In genomic region chr3:32939802-32940501, GRCm38 (mm10) we compare ENCODE assay signal across 20 mouse cellular contexts.
A peak's percentile ranks its signal among the peaks of the same experiment; 100 is the strongest.
DNase-seq lines count a peak whose midpoint lies in the region; ATAC-seq lines count a peak whose summit lies in the region.
"Had no signal": no experiment of that assay in that cellular context is flagged by ENCODE, and none has a peak within 500 bp of the region (broad histone marks: within the 10 kb centered on the region; RNA-seq: fewer than 3 reads in every experiment).

No protein-coding gene starts in this region.

- H3K4me2 ChIP-seq in hindbrain, embryonic 13.5 days = no peak overlapping the region
- H3K4me2 ChIP-seq in hindbrain, embryonic 11.5 days (replicated peaks; ENCODE audit: low read depth, low read length) = no peak overlapping the region
- no peak overlapping the region for H3K4me2 ChIP-seq in liver, embryonic 15.5 days
- H3K4me2 ChIP-seq in liver, embryonic 11.5 days = no peak overlapping the region
- no peak overlapping the region for H3K4me2 ChIP-seq in intestine, embryonic 16.5 days (ENCODE audit: low read depth, low read length)
- H3K4me2 ChIP-seq: embryonic facial prominence, embryonic 15.5 days; heart, embryonic 13.5 days; limb, embryonic 15.5 days; lung, embryonic 15.5 days; neural tube, embryonic 12.5 days had no signal

- DNase-seq in cerebellum, postnatal 10 days = peak; percentile 4 to 29
- no peak for DNase-seq in cerebellum, postnatal 36 days
- DNase-seq in hindbrain, embryonic 11.5 days (ENCODE audit: low spot score) = no peak
- no peak for DNase-seq in liver, embryonic 11.5 days (ENCODE audit: low spot score)
- no peak for DNase-seq in left cerebral cortex, adult 18-20 months (ENCODE audit: low spot score in 2 of 2)
- DNase-seq: cerebellum, adult 9-11 months; kidney, adult 18-20 months; lung, postnatal 4 days; thymus, postnatal 25 days had no signal

- H3K4me1 ChIP-seq in hindbrain, embryonic 13.5 days (replicated peaks) = no peaks in the 10 kb centered on the region
- H3K4me1 ChIP-seq in hindbrain, embryonic 11.5 days (replicated peaks; ENCODE audit: control insufficient read depth, insufficient read depth, low read length) = no peaks in the 10 kb centered on the region
- no peaks in the 10 kb centered on the region for H3K4me1 ChIP-seq in liver, embryonic 15.5 days (replicated peaks)
- no peaks in the 10 kb centered on the region for H3K4me1 ChIP-seq in liver, embryonic 11.5 days (replicated peaks; ENCODE audit: control insufficient read depth, insufficient read depth, low read length)
- peaks cover 4% of the 10 kb centered on the region; the same call in 1 of the 2 replicates for H3K4me1 ChIP-seq in intestine, embryonic 16.5 days (ENCODE audit: control insufficient read depth, insufficient read depth, low read length)
- H3K4me1 ChIP-seq: embryonic facial prominence, embryonic 15.5 days; hindbrain, embryonic 10.5 days; limb, embryonic 15.5 days; lung, embryonic 15.5 days; midbrain, embryonic 10.5 days; neural tube, embryonic 12.5 days had no signal

- peak; percentile 34; the same call in 1 of the 2 replicates for ATAC-seq in hindbrain, embryonic 13.5 days (ENCODE audit: low FRiP score)
- ATAC-seq in hindbrain, embryonic 11.5 days (ENCODE audit: low FRiP score) = no peak
- ATAC-seq in liver, embryonic 15.5 days (ENCODE audit: insufficient read depth) = peak; percentile 44; the same call in 1 of the 2 replicates
- no peak for ATAC-seq in liver, embryonic 11.5 days (replicated peaks; ENCODE audit: low FRiP score)
- ATAC-seq in intestine, embryonic 16.5 days = peak; percentile 88

- H3K4me3 ChIP-seq in hindbrain, embryonic 13.5 days = no peak overlapping the region
- no peak overlapping the region for H3K4me3 ChIP-seq in hindbrain, embryonic 11.5 days (ENCODE audit: low read depth, low read length)
- H3K4me3 ChIP-seq in liver, embryonic 15.5 days (replicated peaks) = no peak overlapping the region
- no peak overlapping the region for H3K4me3 ChIP-seq in liver, embryonic 11.5 days (ENCODE audit: low read depth, low read length)
- H3K4me3 ChIP-seq in intestine, embryonic 16.5 days (ENCODE audit: low read length) = no peak overlapping the region
- H3K4me3 ChIP-seq: embryonic facial prominence, embryonic 15.5 days; heart, embryonic 13.5 days; hindbrain, embryonic 10.5 days; limb, embryonic 15.5 days; lung, embryonic 15.5 days; midbrain, embryonic 10.5 days; neural tube, embryonic 12.5 days had no signal

- H3K27me3 ChIP-seq in hindbrain, embryonic 13.5 days = no peaks in the 10 kb centered on the region
- H3K27me3 ChIP-seq in hindbrain, embryonic 11.5 days (ENCODE audit: control insufficient read depth, insufficient read depth, low read length) = no peaks in the 10 kb centered on the region
- H3K27me3 ChIP-seq in liver, embryonic 15.5 days = no peaks in the 10 kb centered on the region
- H3K27me3 ChIP-seq in liver, embryonic 11.5 days (replicated peaks; ENCODE audit: control insufficient read depth, insufficient read depth, low read length) = no peaks in the 10 kb centered on the region
- H3K27me3 ChIP-seq in intestine, embryonic 16.5 days (replicated peaks; ENCODE audit: control insufficient read depth, insufficient read depth, low read length) = no peaks in the 10 kb centered on the region
- H3K27me3 ChIP-seq: CH12.LX; embryonic facial prominence, embryonic 15.5 days; heart, embryonic 13.5 days; limb, embryonic 15.5 days; lung, embryonic 15.5 days; neural tube, embryonic 12.5 days had no signal

- H3K9me3 ChIP-seq in hindbrain, embryonic 13.5 days = no peaks in the 10 kb centered on the region
- H3K9me3 ChIP-seq in hindbrain, embryonic 11.5 days (ENCODE audit: control insufficient read depth, low read length) = no peaks in the 10 kb centered on the region
- no peaks in the 10 kb centered on the region for H3K9me3 ChIP-seq in liver, embryonic 15.5 days (replicated peaks)
- no peaks in the 10 kb centered on the region for H3K9me3 ChIP-seq in liver, embryonic 11.5 days (ENCODE audit: control insufficient read depth, low read length)
- no peaks in the 10 kb centered on the region for H3K9me3 ChIP-seq in intestine, embryonic 16.5 days (ENCODE audit: control insufficient read depth, low read length)
- H3K9me3 ChIP-seq: embryonic facial prominence, embryonic 15.5 days; heart, embryonic 13.5 days; hindbrain, embryonic 10.5 days; limb, embryonic 15.5 days; lung, embryonic 15.5 days; midbrain, embryonic 10.5 days; neural tube, embryonic 12.5 days had no signal

- no peak overlapping the region for H3K27ac ChIP-seq in hindbrain, embryonic 13.5 days
- H3K27ac ChIP-seq in hindbrain, embryonic 11.5 days (ENCODE audit: low read depth, low read length) = no peak overlapping the region
- no peak overlapping the region for H3K27ac ChIP-seq in liver, embryonic 15.5 days (replicated peaks)
- no peak overlapping the region for H3K27ac ChIP-seq in liver, embryonic 11.5 days (ENCODE audit: low read depth, low read length)
- H3K27ac ChIP-seq in intestine, embryonic 16.5 days (ENCODE audit: low read length) = no peak overlapping the region
- H3K27ac ChIP-seq: embryonic facial prominence, embryonic 15.5 days; heart, embryonic 13.5 days; hindbrain, embryonic 10.5 days; limb, embryonic 15.5 days; lung, embryonic 15.5 days; midbrain, embryonic 10.5 days; neural tube, embryonic 12.5 days had no signal

- 80% methylated on average over 8 of the region's 8 CpGs for WGBS in hindbrain, embryonic 13.5 days
- 87% methylated on average over 8 of the region's 8 CpGs for WGBS in hindbrain, embryonic 11.5 days
- 52% methylated on average over 8 of the region's 8 CpGs for WGBS in liver, embryonic 15.5 days (ENCODE audit: insufficient replicate concordance)
- WGBS in liver, embryonic 11.5 days = 65% methylated on average over 8 of the region's 8 CpGs
- 45% methylated on average over 8 of the region's 8 CpGs for WGBS in intestine, embryonic 16.5 days

- no peak overlapping the region for H3K9ac ChIP-seq in hindbrain, embryonic 13.5 days
- H3K9ac ChIP-seq in hindbrain, embryonic 11.5 days (ENCODE audit: low read depth, low read length) = no peak overlapping the region
- H3K9ac ChIP-seq in liver, embryonic 15.5 days = no peak overlapping the region
- no peak overlapping the region for H3K9ac ChIP-seq in liver, embryonic 11.5 days (ENCODE audit: low read depth, low read length)
- no peak overlapping the region for H3K9ac ChIP-seq in intestine, embryonic 16.5 days (ENCODE audit: low read depth, low read length)
- H3K9ac ChIP-seq: embryonic facial prominence, embryonic 15.5 days; heart, embryonic 13.5 days; limb, embryonic 15.5 days; lung, embryonic 15.5 days; neural tube, embryonic 12.5 days had no signal

- 0 out of 2 replicates have a peak, but pooled peaks cover 7% of the 10 kb centered on the region for H3K36me3 ChIP-seq in hindbrain, embryonic 13.5 days
- no peaks in the 10 kb centered on the region for H3K36me3 ChIP-seq in hindbrain, embryonic 11.5 days (ENCODE audit: control insufficient read depth, insufficient read depth, low read length)
- no peaks in the 10 kb centered on the region for H3K36me3 ChIP-seq in liver, embryonic 15.5 days (replicated peaks)
- no peaks in the 10 kb centered on the region for H3K36me3 ChIP-seq in liver, embryonic 11.5 days (ENCODE audit: control insufficient read depth, insufficient read depth, low read length)
- H3K36me3 ChIP-seq in intestine, embryonic 16.5 days (ENCODE audit: control insufficient read depth, insufficient read depth, low read length) = no peaks in the 10 kb centered on the region
- H3K36me3 ChIP-seq: embryonic facial prominence, embryonic 15.5 days; hindbrain, embryonic 10.5 days; limb, embryonic 15.5 days; lung, embryonic 15.5 days; midbrain, embryonic 10.5 days; neural tube, embryonic 12.5 days had no signal

Comparison
In these comparisons a context has a peak if more than half of its experiments do, and no peak if none do; other contexts are left out.
1. DNase-seq: peak in cerebellum, postnatal 10 days (2 of 2); none in cerebellum, postnatal 36 days (0 of 2), hindbrain, embryonic 11.5 days (single experiment), liver, embryonic 11.5 days (single experiment) and left cerebral cortex, adult 18-20 months (0 of 2).
2. ATAC-seq: peak in hindbrain, embryonic 13.5 days (single experiment), liver, embryonic 15.5 days (single experiment) and intestine, embryonic 16.5 days (single experiment); none in hindbrain, embryonic 11.5 days (single experiment) and liver, embryonic 11.5 days (single experiment).